12 mouse cellular contexts compared by ENCODE assay signal in the genomic region with DNA sequence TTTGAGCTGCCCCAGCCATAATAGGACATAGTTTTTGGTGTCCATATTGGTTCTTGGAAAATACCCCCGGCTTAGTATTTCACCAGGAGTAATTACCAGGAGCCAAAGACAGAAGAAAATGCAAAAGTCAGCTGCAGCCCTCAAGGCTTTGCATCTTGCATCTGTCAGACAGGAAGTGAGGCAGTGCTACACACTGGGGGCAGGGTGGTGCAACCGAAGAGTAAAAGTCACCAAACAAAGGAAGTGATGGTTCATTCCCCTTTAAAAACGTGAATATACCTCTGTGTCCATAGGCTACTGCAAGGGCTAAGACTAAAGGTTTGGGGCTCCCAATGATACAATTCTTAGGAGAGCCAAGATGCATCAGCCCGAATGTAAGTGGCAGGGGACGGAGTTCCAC. TPM values are rescaled to one million over a fixed set of nuclear protein-coding genes. Genes with fewer than 3 reads are reported as not detected.
DNase-seq lines count a peak whose midpoint lies in the region; ATAC-seq and TF ChIP-seq lines count a peak whose summit lies in the region.
"Had no signal": no experiment of that assay in that cellular context is flagged by ENCODE, and none has a peak within 500 bp of the region (broad histone marks: within the 10 kb centered on the region; RNA-seq: fewer than 3 reads in every experiment).

No protein-coding gene starts in this region.

- DNase-seq in gastrocnemius, adult 2 months: no peak
- DNase-seq in gastrocnemius, adult 8-10 months (ENCODE audit: low spot score in 2 of 2): no peak
- no peak for DNase-seq in midbrain, embryonic 10.5 days (ENCODE audit: low spot score)
- peak; percentile 69 to 71 for DNase-seq in thymus, postnatal 10 days (ENCODE audit: low spot score in 2 of 2)
- DNase-seq in yolk sac, embryonic 10.5 days (ENCODE audit: low spot score): no peak
- DNase-seq: cerebellum, postnatal 14 days; gastrocnemius, postnatal 25 days had no signal

- H3K27ac ChIP-seq in gastrocnemius, adult 2 months: peak overlapping the region; percentile 20; the same call in 1 of the 2 replicates
- H3K27ac ChIP-seq in midbrain, embryonic 10.5 days (replicated peaks): 0 out of 2 replicates have a peak overlapping the region, but pooled peaks have one; percentile 28
- H3K27ac ChIP-seq in midbrain, embryonic 16.5 days (ENCODE audit: low read length): no peak overlapping the region
- H3K27ac ChIP-seq in macrophage: peak overlapping the region; percentile 40
- H3K27ac ChIP-seq in forebrain, embryonic 15.5 days (replicated peaks): no peak overlapping the region
- H3K27ac ChIP-seq: hindbrain, embryonic 15.5 days had no signal

- intact Hi-C loops in gastrocnemius, adult 2 months (cut with DNase I): no loop called here

- ATAC-seq in midbrain, embryonic 16.5 days: no peak
- ATAC-seq in forebrain, embryonic 15.5 days (replicated peaks): no peak

- H3K27me3 ChIP-seq in midbrain, embryonic 10.5 days (ENCODE audit: low read depth, poor library complexity, severe bottlenecking): no peaks in the 10 kb centered on the region
- H3K27me3 ChIP-seq in midbrain, embryonic 16.5 days (ENCODE audit: control insufficient read depth, insufficient read depth, low read depth, low read length): no peaks in the 10 kb centered on the region
- H3K27me3 ChIP-seq in forebrain, embryonic 15.5 days: no peaks in the 10 kb centered on the region
- H3K27me3 ChIP-seq: hindbrain, embryonic 15.5 days had no signal

- 86% methylated on average over 5 of the region's 5 CpGs for WGBS in midbrain, embryonic 10.5 days
- WGBS in midbrain, embryonic 16.5 days: 84% methylated on average over 5 of the region's 5 CpGs
- WGBS in macrophage (ENCODE audit: missing documents): 34% methylated on average over 5 of the region's 5 CpGs
- 72% methylated on average over 5 of the region's 5 CpGs for WGBS in forebrain, embryonic 15.5 days

- peaks cover 20% of the 10 kb centered on the region for H3K4me1 ChIP-seq in midbrain, embryonic 10.5 days
- no peaks in the 10 kb centered on the region for H3K4me1 ChIP-seq in midbrain, embryonic 16.5 days (ENCODE audit: control insufficient read depth, insufficient read depth, low read length)
- H3K4me1 ChIP-seq in forebrain, embryonic 15.5 days: no peaks in the 10 kb centered on the region
- H3K4me1 ChIP-seq: hindbrain, embryonic 15.5 days had no signal

- no peak overlapping the region for H3K9ac ChIP-seq in midbrain, embryonic 16.5 days (ENCODE audit: low read depth, low read length)
- H3K9ac ChIP-seq in forebrain, embryonic 15.5 days (replicated peaks): no peak overlapping the region
- H3K9ac ChIP-seq: hindbrain, embryonic 15.5 days had no signal

- no peak overlapping the region for H3K4me2 ChIP-seq in midbrain, embryonic 16.5 days (ENCODE audit: low read length)
- no peak overlapping the region for H3K4me2 ChIP-seq in forebrain, embryonic 15.5 days (replicated peaks)
- H3K4me2 ChIP-seq: hindbrain, embryonic 15.5 days had no signal

- peaks cover 98% of the 10 kb centered on the region for H3K79me2 ChIP-seq in macrophage (ENCODE audit: inconsistent target)

- H3K36me3 ChIP-seq in midbrain, embryonic 10.5 days: no peaks in the 10 kb centered on the region
- H3K36me3 ChIP-seq in midbrain, embryonic 16.5 days (ENCODE audit: control insufficient read depth, insufficient read depth, low read length): no peaks in the 10 kb centered on the region
- H3K36me3 ChIP-seq in macrophage (ENCODE audit: inconsistent target): peaks cover 10% of the 10 kb centered on the region
- no peaks in the 10 kb centered on the region for H3K36me3 ChIP-seq in forebrain, embryonic 15.5 days
- H3K36me3 ChIP-seq: hindbrain, embryonic 15.5 days had no signal

- H3K4me3 ChIP-seq in gastrocnemius, adult 2 months: no peak overlapping the region
- H3K4me3 ChIP-seq in midbrain, embryonic 10.5 days: no peak overlapping the region
- no peak overlapping the region for H3K4me3 ChIP-seq in midbrain, embryonic 16.5 days (ENCODE audit: low read depth, low read length)
- H3K4me3 ChIP-seq in macrophage (ENCODE audit: inconsistent target): no peak overlapping the region
- H3K4me3 ChIP-seq in forebrain, embryonic 15.5 days: no peak overlapping the region
- H3K4me3 ChIP-seq: hindbrain, embryonic 15.5 days had no signal

- TF ChIP-seq CTCF in gastrocnemius, adult 2 months (IDR thresholded peaks at IDR 0.05): no peak

- no peaks in the 10 kb centered on the region for H3K9me3 ChIP-seq in midbrain, embryonic 10.5 days (replicated peaks)
- no peaks in the 10 kb centered on the region for H3K9me3 ChIP-seq in midbrain, embryonic 16.5 days (replicated peaks; ENCODE audit: control insufficient read depth, low read length, poor library complexity, severe bottlenecking)
- H3K9me3 ChIP-seq in forebrain, embryonic 15.5 days: no peaks in the 10 kb centered on the region
- H3K9me3 ChIP-seq: hindbrain, embryonic 15.5 days had no signal

RNA-seq across cellular contexts. Expression of a gene that starts 48.4 kb away (rescaled TPM):
- not detected for total RNA-seq in gastrocnemius, adult 2 months (2021)
- total RNA-seq in gastrocnemius, adult 8-10 months (2022): not detected
- 0.36 and 0.51 TPM in 2 replicates for polyA plus RNA-seq in midbrain, embryonic 10.5 days (2016; fragmentation: Nextera tagmentation; extraction: Ambion mirVana)
- polyA plus RNA-seq in midbrain, embryonic 16.5 days (2015; fragmentation: Nextera tagmentation; extraction: Ambion mirVana): 0.24 and 0.48 TPM in 2 replicates
- total RNA-seq in macrophage (2018; cell fraction: chromatin; rRNA removed): 1 to 10 TPM in 5 of 26 experiments, under 1 TPM in 9, not detected in 12; 0.33 to 1.8 (median 0.61) TPM
- total RNA-seq in macrophage (2018; cell fraction: cytosol; rRNA removed): under 1 TPM in 21 of 26 experiments, not detected in 5; 0.03 to 0.58 (median 0.14) TPM
- total RNA-seq in macrophage (2018; cell fraction: nucleus; rRNA removed): 1 to 10 TPM in 4 of 26 experiments, under 1 TPM in 9, not detected in 13; 0.24 to 3.2 (median 0.50) TPM
- polyA plus RNA-seq in macrophage (2018): 0.10 to 0.59 TPM in 2 of 3 replicates, not detected in the other
- polyA plus RNA-seq in forebrain, embryonic 15.5 days (2015; fragmentation: Nextera tagmentation; extraction: Ambion mirVana): 0.14 and 0.17 TPM in 2 replicates
- total RNA-seq: gastrocnemius, postnatal 25 days had no signal
- polyA plus RNA-seq: large intestine, adult 2 months had no signal

Comparison
In these comparisons a context has a peak if more than half of its experiments do, and no peak if none do; other contexts are left out.
1. H3K27ac ChIP-seq: peak in gastrocnemius, adult 2 months (single experiment), midbrain, embryonic 10.5 days (single experiment) and macrophage (single experiment); none in midbrain, embryonic 16.5 days (single experiment) and forebrain, embryonic 15.5 days (single experiment).
2. DNase-seq: peak in thymus, postnatal 10 days (2 of 2); none in gastrocnemius, adult 2 months (single experiment), gastrocnemius, adult 8-10 months (0 of 2), midbrain, embryonic 10.5 days (single experiment) and yolk sac, embryonic 10.5 days (single experiment).